Mouse (Mus musculus): ENCODE measurements around the gene Cd19.
A peak's percentile ranks its signal among the peaks of the same experiment; 100 is the strongest.

The Cd19 gene

GRCm38 (mm10) chr7:126414725-126415124 lies at the start of gene Cd19:
Cd19 (minus strand) TSS chr7:126414889.
- no peak for DNase-seq (ENCODE audit: low read depth)

- DNase-seq (ENCODE audit: low read depth): no peak
Observed at GRCm38 (mm10) chr7:126464121-126464520, 49.4 kb upstream of the Cd19 start.

- no peak for DNase-seq (ENCODE audit: low read depth)
Observed at GRCm38 (mm10) chr7:126463547-126463946, 48.9 kb upstream of the Cd19 start.

- no peak for DNase-seq (ENCODE audit: low read depth)
Observed at GRCm38 (mm10) chr7:126463004-126463403, 48.3 kb upstream of the Cd19 start, which contains the start of gene Atp2a1. Atp2a1 (minus strand) TSS chr7:126463108.

GRCm38 (mm10) chr7:126461626-126462025 lies 46.9 kb upstream of the Cd19 start:
- DNase-seq (ENCODE audit: low read depth): no peak

- DNase-seq (ENCODE audit: low read depth): no peak
Observed at GRCm38 (mm10) chr7:126460623-126461399, 46.1 kb upstream of the Cd19 start.

- DNase-seq (ENCODE audit: low read depth): no peak
Observed at GRCm38 (mm10) chr7:126458844-126459618, 44.3 kb upstream of the Cd19 start.

- no peak for DNase-seq (ENCODE audit: low read depth)
Observed at GRCm38 (mm10) chr7:126458225-126458624, 43.5 kb upstream of the Cd19 start.

- no peak for DNase-seq (ENCODE audit: low read depth)
Observed at GRCm38 (mm10) chr7:126456382-126457266, 41.9 kb upstream of the Cd19 start.

- no peak for DNase-seq (ENCODE audit: low read depth)
Observed at GRCm38 (mm10) chr7:126455242-126455641, 40.6 kb upstream of the Cd19 start.

GRCm38 (mm10) chr7:126453861-126454260 lies 39.2 kb upstream of the Cd19 start:
- DNase-seq (ENCODE audit: low read depth): no peak

GRCm38 (mm10) chr7:126452244-126452643 lies 37.6 kb upstream of the Cd19 start:
- no peak for DNase-seq (ENCODE audit: low read depth)

GRCm38 (mm10) chr7:126450641-126451040 lies 36.0 kb upstream of the Cd19 start:
- DNase-seq (ENCODE audit: low read depth): no peak

- no peak for DNase-seq (ENCODE audit: low read depth)
Observed at GRCm38 (mm10) chr7:126449991-126450390, 35.3 kb upstream of the Cd19 start.

- DNase-seq (ENCODE audit: low read depth): no peak
Observed at GRCm38 (mm10) chr7:126448481-126448880, 33.8 kb upstream of the Cd19 start.

GRCm38 (mm10) chr7:126446217-126446616 lies 31.5 kb upstream of the Cd19 start:
- no peak for DNase-seq (ENCODE audit: low read depth)

GRCm38 (mm10) chr7:126445104-126445815 lies 30.6 kb upstream of the Cd19 start:
- DNase-seq (ENCODE audit: low read depth): no peak

- DNase-seq (ENCODE audit: low read depth): no peak
Observed at GRCm38 (mm10) chr7:126444536-126444935, 29.8 kb upstream of the Cd19 start.

GRCm38 (mm10) chr7:126443997-126444396 lies 29.3 kb upstream of the Cd19 start:
- no peak for DNase-seq (ENCODE audit: low read depth)

- DNase-seq (ENCODE audit: low read depth): no peak
Observed at GRCm38 (mm10) chr7:126440134-126440533, 25.4 kb upstream of the Cd19 start.

- peak; percentile 66 for DNase-seq (ENCODE audit: low read depth)
Observed at GRCm38 (mm10) chr7:126436851-126437250, 22.2 kb upstream of the Cd19 start.

GRCm38 (mm10) chr7:126435801-126436200 lies 21.1 kb upstream of the Cd19 start:
- DNase-seq (ENCODE audit: low read depth): no peak

Measured in c-Kit-positive CD71-negative TER-119-negative erythroid progenitor cells, embryonic 14.5 days (primary cell).